Mouse (Mus musculus) embryonic fibroblast, embryonic 13.5 days (primary cell): Measurements from ENCODE around the gene Hjurp.

Source experiments
- CTCF ChIP-seq: IDR thresholded peaks from 2 replicates; pipeline ENCODE4 v1.5.1; 2011; ENCODE audit warnings: mild to moderate bottlenecking, control low read depth, low read length, moderate library complexity, borderline replicate concordance; ENCODE audit not compliant: insufficient read depth
- POLR2A ChIP-seq: IDR thresholded peaks from 2 replicates; pipeline ENCODE4 v1.6.1; 2011; ENCODE audit warnings: low read depth, mild to moderate bottlenecking, control low read depth, low read length, moderate library complexity

DNA sequence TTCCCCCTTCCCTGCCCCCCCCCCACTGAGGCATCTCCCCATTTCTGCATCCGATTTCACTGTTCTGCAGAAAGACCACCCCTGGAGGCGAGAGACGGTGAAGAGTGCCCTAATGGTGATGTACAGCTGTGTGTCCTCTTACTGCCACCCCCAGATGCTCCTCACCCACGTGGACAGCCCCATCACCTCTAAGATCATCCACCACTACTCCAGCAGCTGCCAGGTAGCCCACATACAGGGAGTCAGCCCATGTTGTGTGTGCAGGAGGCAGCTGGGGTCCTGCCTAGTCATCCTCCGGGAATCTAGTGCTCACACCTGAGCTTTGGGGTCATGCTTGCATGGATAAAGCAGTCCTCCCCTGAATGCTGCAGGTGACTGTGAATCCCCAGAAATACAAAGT is 33.6 kb downstream of the Hjurp start:
- no peak for TF ChIP-seq CTCF
- no peak for TF ChIP-seq POLR2A
